Mouse (Mus musculus) right cerebral cortex, adult 18-20 months (tissue): ENCODE results near the gene Cfap61.

Source experiments
- DNase-seq: peaks from one replicate; pipeline ENCODE4 v3.0.0; 2022; ENCODE audit warnings: mixed read lengths

Cfap61 gene

GRCm38 (mm10) chr2:146089157-146089692 is 154.6 kb downstream of the Cfap61 start:
- no peak for DNase-seq

DNA sequence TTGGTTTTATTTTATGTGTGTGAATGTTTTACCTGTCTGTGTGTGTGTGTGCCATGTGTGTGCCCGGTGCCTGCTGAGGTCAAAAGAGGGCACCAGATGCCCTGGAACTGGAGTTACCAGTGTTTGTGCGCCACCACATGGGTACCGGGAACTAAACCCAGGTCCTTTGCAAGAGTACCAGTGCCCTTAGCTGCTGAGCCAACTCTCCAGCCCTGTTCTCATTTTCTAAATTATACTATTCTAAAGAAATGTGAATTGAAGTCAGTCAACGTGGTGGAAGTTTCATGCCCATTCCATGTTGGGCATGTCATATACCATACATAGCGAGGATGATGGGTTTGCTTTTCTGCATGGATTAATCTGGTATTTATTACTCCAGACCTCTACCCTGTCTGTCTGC is 162.9 kb downstream of the Cfap61 start:
- no peak for DNase-seq

- DNase-seq, result no peak
Measured at GRCm38 (mm10) chr2:146098853-146099717, 164.5 kb downstream of the Cfap61 start.

GRCm38 (mm10) chr2:146099838-146100237 is 165.3 kb downstream of the Cfap61 start:
- DNase-seq, result no peak

GRCm38 (mm10) chr2:146100489-146101060 is 166.0 kb downstream of the Cfap61 start:
- DNase-seq, result no peak

GRCm38 (mm10) chr2:146102600-146102999 is 168.0 kb downstream of the Cfap61 start:
- no peak for DNase-seq

DNA sequence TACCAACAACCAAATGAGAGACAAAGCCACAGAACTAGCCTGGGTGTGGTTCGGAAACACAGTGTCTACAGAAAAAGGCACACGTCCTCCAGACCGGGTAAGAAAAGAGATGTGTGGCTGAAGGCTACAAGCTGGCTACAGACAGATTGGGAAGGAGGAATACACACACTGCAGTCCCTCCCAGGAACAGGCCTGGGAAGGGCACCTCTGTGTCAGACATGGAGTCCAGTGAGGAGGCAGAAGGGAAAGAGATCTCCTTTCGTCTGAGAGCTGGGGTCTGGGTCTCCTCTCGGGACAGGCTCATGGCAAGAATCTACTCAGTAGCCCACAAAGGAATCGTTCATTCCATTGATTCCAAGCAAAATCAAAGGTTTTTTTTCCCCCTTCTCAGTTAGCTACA is 170.8 kb downstream of the Cfap61 start:
- no peak for DNase-seq

- DNase-seq, result no peak
Measured at GRCm38 (mm10) chr2:146107980-146108379, 173.4 kb downstream of the Cfap61 start.

GRCm38 (mm10) chr2:146109921-146110320 is 175.3 kb downstream of the Cfap61 start:
- DNase-seq, result no peak

DNA sequence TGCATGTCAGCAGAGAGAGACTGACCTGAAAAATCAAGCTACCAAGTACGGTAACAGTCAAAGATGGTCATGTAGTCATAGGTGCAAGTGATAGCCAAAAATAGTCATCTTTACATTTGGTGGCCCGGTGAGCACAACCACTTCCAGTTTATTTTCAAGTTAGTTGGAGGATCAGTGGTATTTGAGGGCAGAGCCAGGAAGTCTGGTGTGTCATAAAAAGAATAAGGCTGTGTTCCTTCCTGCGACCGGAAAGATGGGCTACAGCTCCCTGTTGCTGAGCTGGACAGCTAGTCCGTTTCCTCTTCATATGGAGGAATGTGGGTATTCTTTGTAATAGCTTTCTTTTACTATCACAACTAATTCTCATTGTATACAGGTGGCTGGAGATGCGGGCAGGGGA is 181.7 kb downstream of the Cfap61 start:
- DNase-seq, result no peak

GRCm38 (mm10) chr2:146116726-146117125 is 182.1 kb downstream of the Cfap61 start:
- DNase-seq, result no peak

DNA sequence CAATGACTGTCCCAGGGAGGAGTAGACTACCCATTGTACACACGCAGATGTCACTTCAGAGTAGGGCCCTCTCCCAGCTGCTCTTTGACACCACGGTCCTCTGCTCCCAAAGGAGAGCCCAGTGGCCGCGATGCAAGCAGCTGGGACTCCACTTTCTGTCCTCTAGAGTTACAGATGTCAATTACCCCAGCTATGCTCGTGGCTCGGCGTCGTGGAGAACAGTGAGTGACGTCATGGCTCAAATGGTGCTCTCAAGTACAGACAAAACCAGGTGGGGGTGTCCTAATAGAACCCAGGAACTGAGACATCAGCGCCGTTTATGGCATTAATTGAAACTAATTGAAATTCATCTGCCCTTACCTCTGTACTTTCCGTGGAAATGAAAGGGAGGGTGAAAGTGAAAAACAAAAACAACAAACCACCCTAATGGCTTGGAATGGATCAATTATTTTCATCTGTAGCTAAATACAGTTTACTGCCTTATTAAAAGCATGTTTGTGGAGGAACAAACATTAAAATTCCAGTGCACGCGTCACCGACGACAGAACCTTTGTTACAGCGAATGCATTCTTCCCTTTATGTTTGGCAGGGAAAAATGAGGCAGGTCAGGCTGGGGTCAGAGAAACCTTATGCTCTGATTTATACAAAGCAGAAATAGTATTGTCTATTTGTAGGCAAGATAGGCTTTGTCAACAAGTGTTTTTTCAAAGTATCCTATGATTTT is 182.8 kb downstream of the Cfap61 start:
- DNase-seq, result no peak

DNA sequence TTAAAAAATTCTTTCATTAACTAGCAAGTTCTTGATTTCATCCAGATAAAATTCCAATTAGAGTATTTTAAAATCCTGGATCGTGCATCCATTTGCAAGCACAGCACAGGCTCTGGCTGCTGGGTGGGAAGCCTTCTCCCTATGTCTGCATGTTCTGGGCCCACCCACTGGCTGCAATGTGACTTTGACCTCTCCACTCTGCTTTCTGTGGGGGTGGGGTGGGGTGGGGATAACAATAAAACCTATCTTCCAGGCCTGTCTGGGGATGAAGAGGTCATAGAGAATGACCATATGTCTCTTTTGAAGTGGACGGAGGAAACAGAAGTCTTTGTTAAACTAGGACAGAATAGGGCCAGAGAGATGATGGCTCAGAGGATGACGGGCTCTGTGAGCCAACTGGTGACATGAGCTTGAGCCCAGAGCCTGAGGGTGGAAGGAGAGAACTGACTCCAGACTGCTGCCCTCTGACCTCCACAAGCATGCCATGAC is 183.4 kb downstream of the Cfap61 start:
- DNase-seq, result no peak

- no peak for DNase-seq
Measured at GRCm38 (mm10) chr2:146121551-146121950, 187.0 kb downstream of the Cfap61 start.

DNA sequence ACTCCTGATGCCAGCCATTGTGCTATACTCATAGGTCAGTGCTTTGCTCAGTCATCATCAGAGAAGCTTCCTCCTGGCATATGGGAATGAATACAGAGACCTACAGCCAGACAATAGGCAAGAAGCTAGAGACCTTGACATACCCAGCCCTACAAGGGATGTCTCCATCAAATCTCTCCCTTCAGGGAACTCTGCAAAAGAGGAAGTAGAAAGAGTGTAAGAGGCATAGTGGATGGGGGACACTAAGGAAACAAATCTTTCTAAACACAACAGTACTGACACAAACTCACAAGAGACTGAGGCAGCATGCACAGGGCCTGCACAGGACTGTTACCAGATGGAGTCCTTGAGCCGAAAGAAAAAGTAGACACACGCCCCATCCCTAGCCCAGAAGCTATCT is 190.5 kb downstream of the Cfap61 start:
- DNase-seq, result no peak

DNA sequence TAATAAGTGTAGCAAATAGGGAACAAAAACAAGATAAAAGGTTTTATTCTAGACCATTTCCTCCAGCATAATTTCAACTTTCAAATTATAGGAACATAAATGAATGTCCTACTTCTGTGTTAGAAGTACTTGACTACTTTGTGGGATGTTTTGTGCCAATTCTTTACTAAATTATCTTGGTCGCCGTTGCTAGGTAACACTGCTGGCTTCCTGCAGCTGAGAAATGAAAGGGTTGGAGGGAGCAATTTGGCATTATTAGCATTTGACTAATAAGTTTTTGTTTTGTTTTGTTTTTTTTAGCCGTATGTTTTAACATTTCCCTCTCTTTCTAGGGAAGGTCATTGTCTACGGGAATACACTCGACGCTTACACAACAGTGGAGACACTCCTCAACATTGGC is 194.0 kb downstream of the Cfap61 start:
- DNase-seq, result no peak

DNA sequence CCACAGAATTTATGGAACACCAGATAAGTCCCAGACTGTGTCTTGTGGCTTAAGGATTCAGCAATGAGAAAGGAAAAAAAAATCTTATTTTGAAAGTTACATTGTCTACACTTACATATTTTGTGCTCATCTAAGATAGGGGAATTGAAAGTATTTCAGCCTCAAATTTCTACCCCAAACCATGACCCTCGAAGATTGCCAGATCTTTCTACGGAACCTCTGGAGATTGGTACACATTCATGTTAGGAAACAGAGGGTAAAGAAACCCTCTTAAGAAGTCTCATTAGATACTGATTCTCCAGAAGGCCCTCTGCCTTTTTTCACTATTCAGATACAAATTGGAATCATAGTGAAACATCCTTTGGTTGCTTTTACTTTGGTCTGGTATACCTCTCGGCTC is 195.9 kb downstream of the Cfap61 start:
- DNase-seq, result no peak

DNA sequence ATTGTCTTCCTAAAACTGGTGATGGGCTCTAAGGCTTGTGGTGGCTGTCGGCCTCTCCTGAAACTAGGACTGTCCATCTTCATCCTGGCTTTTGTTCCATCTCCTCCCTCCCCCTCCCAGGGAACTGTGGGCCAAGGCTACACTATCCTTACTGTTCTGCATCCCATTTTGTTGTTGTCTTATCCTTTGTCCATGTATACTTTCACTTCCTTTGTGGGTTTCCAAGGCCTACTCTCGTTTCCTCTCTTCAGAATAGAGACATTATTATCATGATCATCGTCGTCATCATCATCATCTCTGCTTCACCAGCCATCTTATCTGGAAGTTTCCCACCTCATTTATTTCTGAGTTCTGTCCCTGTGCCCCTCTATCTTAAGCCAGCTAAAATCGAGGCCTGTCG is 199.7 kb downstream of the Cfap61 start:
- no peak for DNase-seq

DNA sequence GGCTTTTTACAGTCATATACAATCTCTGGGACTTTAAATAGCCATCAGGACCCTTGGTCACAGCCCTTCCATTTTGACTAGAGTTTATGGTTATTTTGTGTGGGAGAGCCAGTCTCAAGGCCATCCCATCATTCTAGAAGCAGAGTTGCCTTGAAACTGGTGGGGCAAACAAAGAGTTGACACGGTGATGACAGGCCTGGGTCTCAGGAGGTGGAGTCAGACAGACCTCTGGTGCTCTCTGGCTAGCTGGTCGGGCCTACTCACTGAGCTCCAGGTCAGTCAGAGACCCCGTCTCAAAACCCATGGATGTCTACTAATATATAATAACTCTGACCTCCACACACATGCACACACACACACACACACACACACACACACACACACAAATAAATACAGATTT is 206.1 kb downstream of the Cfap61 start:
- no peak for DNase-seq

DNA sequence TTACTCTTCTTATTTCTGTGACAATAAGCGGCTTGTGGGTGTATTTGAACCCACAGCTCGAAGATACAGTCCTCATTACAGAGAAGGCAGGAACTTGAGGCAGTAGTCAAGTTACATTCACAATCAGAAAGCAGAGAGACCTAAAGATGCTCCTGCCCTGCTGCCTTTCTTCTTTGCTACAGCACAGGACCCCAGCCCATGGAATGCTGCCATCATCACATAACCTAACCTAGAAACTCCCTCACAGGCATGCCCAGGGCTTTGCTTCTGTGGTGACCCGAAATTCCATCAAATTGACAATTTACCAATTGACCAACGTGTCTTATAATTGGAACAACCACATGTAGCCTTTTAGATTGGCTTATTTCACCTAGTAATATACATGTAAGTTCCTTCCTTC is 212.7 kb downstream of the Cfap61 start:
- DNase-seq, result no peak

GRCm38 (mm10) chr2:146147801-146148200 is 213.2 kb downstream of the Cfap61 start:
- no peak for DNase-seq

DNA sequence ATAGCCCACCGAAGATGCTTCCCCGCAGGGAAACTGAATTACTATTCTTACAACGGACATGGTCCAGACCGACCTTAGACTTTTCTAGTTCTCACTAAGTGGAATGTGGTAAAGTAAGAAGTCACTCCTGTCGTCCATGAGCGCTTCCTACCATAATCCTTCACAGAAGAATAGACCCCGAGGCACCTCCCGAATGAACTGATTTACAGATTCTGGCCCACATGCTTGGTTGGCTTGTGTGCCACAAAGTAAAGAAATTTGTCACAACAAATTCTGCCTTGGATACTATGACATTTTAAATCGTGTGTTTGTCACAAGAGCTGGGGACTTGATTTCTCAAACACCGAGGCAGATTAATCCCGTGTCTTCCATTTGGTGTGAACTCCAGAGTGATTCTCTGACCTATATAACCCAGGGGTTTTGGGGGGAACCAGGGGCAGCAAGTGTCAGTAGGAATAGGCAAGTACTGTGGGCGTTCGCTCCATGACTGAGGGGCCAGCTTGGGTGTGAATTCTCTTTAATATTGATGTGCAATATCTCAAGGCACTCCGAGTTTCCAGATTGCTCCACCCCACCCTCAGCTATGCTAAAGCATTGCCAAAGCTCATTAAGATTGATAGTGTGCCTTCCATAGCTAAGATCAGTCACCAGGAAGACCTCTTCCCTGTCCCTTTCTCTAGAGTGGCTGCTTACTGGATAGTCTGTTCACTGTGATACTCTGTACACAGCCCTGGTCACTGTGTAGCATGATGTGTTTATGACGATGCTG is 214.8 kb downstream of the Cfap61 start:
- DNase-seq, result no peak
